In genomic region chr2:138256411-138256810, GRCm38 (mm10) we compare ENCODE assay signal across 8 mouse cellular contexts. TPM values are rescaled to one million over a fixed set of nuclear protein-coding genes. Genes with fewer than 3 reads are reported as not detected.
A peak's percentile ranks its signal among the peaks of the same experiment; 100 is the strongest.
DNase-seq lines count a peak whose midpoint lies in the region; ATAC-seq and TF ChIP-seq lines count a peak whose summit lies in the region.

Btbd3 (plus strand) TSS chr2:138256565.

- ATAC-seq in common myeloid progenitor, adult 5-6 weeks (replicated peaks; ENCODE audit: low read depth, poor library complexity, severe bottlenecking): peak; percentile 78
- ATAC-seq in hindbrain, postnatal 0 days: peak; percentile 99

- TF ChIP-seq CTCF in hindbrain, postnatal 0 days (IDR thresholded peaks at IDR 0.05; ENCODE audit: low read depth): no peak

- H3K79me2 ChIP-seq in macrophage (ENCODE audit: inconsistent target): peaks cover 37% of the 10 kb centered on the region

- H3K27ac ChIP-seq in hindbrain, postnatal 0 days: peak within 1 kb of the TSS; percentile 95
- H3K27ac ChIP-seq in macrophage: no peak within 1 kb of the TSS

- peak within 1 kb of the TSS; percentile 73 for H3K4me3 ChIP-seq in hindbrain, postnatal 0 days (ENCODE audit: low read length)
- H3K4me3 ChIP-seq in macrophage (ENCODE audit: inconsistent target): peak within 1 kb of the TSS; percentile 53

- peak; percentile 98 for DNase-seq in adipocyte (ENCODE audit: low spot score)
- DNase-seq in gastrocnemius, postnatal 10 days: peak; percentile 94
- DNase-seq in hindbrain, postnatal 0 days (ENCODE audit: low spot score): peak; percentile 96
- peak; percentile 76 to 93 for DNase-seq in left cerebral cortex, adult 8-10 months (ENCODE audit: low spot score in 2 of 2)
- peak; percentile 95 for DNase-seq in right cerebral cortex, postnatal 10 days (ENCODE audit: low spot score in 2 of 2)
- peak; percentile 87 to 94 for DNase-seq in urinary bladder, postnatal 36 days (ENCODE audit: low spot score in 2 of 2)

- under 1% methylated on average over 39 of the region's 39 CpGs for WGBS in hindbrain, postnatal 0 days
- under 1% methylated on average over 39 of the region's 39 CpGs for WGBS in macrophage (ENCODE audit: missing documents)

- no peaks in the 10 kb centered on the region for H3K36me3 ChIP-seq in hindbrain, postnatal 0 days (ENCODE audit: insufficient read depth, low read length)
- no peaks in the 10 kb centered on the region for H3K36me3 ChIP-seq in macrophage (ENCODE audit: inconsistent target)

- peak within 1 kb of the TSS; percentile 79 for H3K9ac ChIP-seq in hindbrain, postnatal 0 days (replicated peaks; ENCODE audit: low read length)

- no peaks in the 10 kb centered on the region for H3K9me3 ChIP-seq in hindbrain, postnatal 0 days (ENCODE audit: low read length)

- H3K27me3 ChIP-seq in hindbrain, postnatal 0 days (ENCODE audit: insufficient read depth, low read length): no peaks in the 10 kb centered on the region

- peak within 1 kb of the TSS; percentile 75 for H3K4me2 ChIP-seq in hindbrain, postnatal 0 days (ENCODE audit: low read depth, low read length)

- H3K4me1 ChIP-seq in hindbrain, postnatal 0 days (ENCODE audit: insufficient read depth, low read length): peaks cover 7% of the 10 kb centered on the region

RNA-seq across cellular contexts. Expression of gene Btbd3, which starts in this region (rescaled TPM):
- 2.8 and 5.2 TPM in 2 replicates for total RNA-seq in common myeloid progenitor, adult 5-6 weeks (2017)
- 10 to 100 TPM; 21.1 to 21.5 TPM for total RNA-seq in gastrocnemius, postnatal 10 days (2021)
- 59.9 and 63.1 TPM in 2 replicates for total RNA-seq in hindbrain, postnatal 0 days (2014; rRNA removed)
- 37.4 and 39.4 TPM in 2 replicates for polyA plus RNA-seq in hindbrain, postnatal 0 days (2015; fragmentation: Nextera tagmentation; extraction: Ambion mirVana)
- 100 to 1,000 TPM; 114 to 138 (median 124) TPM for total RNA-seq in left cerebral cortex, adult 8-10 months (2022)
- total RNA-seq in macrophage (2018; cell fraction: chromatin; rRNA removed): 10 to 100 TPM in 2 of 26 experiments, 1 to 10 TPM in 24; 1.2 to 10.6 (median 4.2) TPM
- 1 to 10 TPM; 2.4 to 7.7 (median 4.0) TPM for total RNA-seq in macrophage (2018; cell fraction: cytosol; rRNA removed)
- 10 to 100 TPM in 1 of 26 experiments, 1 to 10 TPM in 25; 1.6 to 12.1 (median 4.4) TPM for total RNA-seq in macrophage (2018; cell fraction: nucleus; rRNA removed)
- polyA plus RNA-seq in macrophage (2018): 2.0 to 3.5 TPM (median 3.3 TPM) in 3 replicates
